Mouse (Mus musculus) retina, embryonic 14.5 days (tissue): ENCODE results near the gene Klk6.
A peak's percentile ranks its signal among the peaks of the same experiment; 100 is the strongest.

Experiments used
- DNase-seq: peaks from one replicate; pipeline ENCODE4 v3.0.0-alpha.2; 2015; ENCODE audit warnings: low spot score

The Klk6 gene

DNA sequence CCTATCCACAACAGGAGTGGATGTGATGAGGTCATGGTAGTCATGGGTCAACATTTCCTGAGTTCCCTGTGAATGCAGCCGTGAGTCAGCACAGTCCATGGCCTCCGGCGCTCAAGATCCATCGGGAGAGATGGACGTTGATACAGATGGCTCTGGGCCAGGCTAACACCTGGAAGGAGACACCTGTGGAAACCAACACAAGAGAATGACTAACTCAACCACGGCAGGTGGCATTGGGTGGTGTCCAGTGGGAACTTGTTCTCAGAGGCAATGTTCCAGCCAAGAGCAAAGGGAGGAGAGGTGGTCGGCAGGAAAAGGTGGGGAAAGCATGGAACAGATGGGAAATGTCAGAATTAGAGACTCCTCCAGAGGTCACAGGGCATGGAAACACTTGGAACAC, 2.7 kb upstream of the Klk6 start:
- no peak for DNase-seq

- no peak for DNase-seq
Measured at GRCm38 (mm10) chr7:43826056-43826455, 1.8 kb downstream of the Klk6 start.

GRCm38 (mm10) chr7:43827706-43828105, 3.4 kb downstream of the Klk6 start:
- DNase-seq = no peak

GRCm38 (mm10) chr7:43829006-43829405, 4.7 kb downstream of the Klk6 start:
- DNase-seq = no peak

DNA sequence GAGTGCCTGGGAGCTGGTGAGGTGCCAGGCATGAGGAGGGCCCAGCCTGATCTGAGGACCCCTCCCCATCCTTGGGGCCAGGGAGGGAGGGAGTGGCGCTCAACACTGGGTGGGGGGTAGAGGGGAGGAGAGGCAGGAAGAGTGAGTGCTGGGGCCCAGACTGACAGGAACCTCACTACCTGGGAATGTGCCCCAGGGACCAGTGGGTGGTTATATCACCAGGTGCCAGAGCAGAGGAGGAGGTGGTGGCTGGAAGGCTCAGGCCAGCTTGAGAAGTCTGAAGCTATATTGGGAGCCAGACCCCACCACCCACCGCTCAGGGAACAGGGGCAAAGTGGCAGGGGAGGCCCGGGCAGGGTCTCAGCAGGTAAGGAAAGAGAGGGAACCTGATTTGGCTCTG, 17.4 kb downstream of the Klk6 start, which contains the start of gene Klk5:
Gene Klk5, plus strand, starts transcription at position 271 of the 400 bp plus-strand sequence.
- no peak for DNase-seq

GRCm38 (mm10) chr7:43843801-43844200, 19.5 kb downstream of the Klk6 start:
- DNase-seq = no peak

- no peak for DNase-seq
Measured at GRCm38 (mm10) chr7:43851616-43852015, 27.3 kb downstream of the Klk6 start.

GRCm38 (mm10) chr7:43854642-43855380, 30.5 kb downstream of the Klk6 start:
- DNase-seq = no peak

DNA sequence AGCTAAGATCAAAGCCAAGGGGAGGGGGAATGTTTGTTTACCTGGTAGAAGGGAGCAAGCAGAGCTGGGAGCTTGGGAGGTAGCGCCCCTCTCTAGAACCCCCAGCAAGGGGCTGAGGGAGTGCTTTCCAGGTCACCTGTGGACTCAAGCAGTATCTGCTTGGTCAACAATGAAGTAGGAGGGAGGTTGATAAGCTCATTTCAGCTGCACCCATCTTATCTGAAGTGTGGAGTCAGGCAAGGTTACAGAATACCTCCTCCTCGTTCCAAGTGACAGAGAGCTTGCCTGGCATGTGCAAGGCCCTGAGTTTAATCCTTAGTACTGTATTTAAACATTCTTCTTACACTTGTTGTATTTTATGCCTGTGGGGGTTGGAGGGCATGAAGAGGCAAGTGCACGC, 31.4 kb downstream of the Klk6 start:
- DNase-seq = no peak

- DNase-seq = no peak
Measured at GRCm38 (mm10) chr7:43856307-43856706, 32.0 kb downstream of the Klk6 start.

GRCm38 (mm10) chr7:43857501-43857900, 33.2 kb downstream of the Klk6 start:
- DNase-seq = no peak

DNA sequence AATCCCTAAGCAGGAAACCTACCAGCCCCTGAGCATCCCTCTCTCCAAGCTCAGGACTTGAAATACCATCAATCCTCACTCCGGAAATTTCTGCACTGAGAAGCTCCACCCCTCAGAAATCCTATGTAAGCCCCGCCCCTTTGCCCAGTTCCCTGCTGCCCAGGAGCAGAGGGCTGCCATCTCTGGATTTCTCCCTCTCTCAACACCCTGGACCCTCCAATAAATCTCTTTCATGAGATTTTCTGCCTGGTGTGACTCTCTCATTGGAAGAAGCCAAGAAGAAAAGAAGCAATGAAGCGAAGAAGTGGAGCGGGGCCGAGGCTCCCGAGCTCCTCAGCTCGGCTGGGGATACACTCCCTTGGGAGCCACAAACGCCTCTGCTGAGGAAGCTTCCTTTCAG, 36.1 kb downstream of the Klk6 start:
- peak; percentile 41 for DNase-seq

DNA sequence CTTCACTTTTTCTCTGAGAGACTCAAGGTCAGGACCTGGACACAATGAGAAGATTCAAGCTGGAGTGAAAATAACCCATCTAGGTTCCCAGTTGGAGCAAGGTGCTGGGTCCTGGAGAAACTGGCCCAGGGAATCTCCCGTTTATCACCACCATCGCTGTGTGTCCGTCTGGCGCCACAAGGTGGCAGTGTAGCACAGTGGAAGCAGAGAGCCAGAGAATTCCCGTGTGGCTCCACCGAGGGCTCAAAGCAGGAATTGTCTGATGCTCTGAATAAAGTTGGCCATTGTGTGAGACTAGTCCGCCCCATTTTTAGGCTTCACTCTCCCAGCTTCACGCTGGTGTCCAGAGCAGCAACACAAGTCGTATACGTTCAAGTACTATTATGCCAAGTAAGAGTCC, 48.9 kb downstream of the Klk6 start:
- peak; percentile 83 for DNase-seq

DNA sequence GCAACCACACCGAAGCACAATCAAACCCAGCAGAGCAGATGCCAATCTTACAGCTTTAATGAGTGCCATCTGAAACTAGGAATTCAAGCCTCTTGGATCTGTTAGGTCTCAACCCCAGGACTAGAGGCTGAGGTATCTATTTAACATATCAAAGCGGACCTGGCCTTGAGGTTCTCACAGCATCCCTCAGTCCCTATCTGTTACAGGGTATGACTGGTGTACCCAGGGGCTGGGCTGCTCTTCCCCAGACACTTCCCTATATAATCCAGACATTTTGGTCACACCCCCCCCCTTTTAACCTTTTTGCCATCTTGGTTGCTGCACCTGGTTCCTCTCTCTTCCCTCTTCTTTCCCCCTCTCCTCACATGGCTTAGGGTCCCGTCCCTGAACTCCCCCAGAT, 49.4 kb downstream of the Klk6 start:
- no peak for DNase-seq

DNA sequence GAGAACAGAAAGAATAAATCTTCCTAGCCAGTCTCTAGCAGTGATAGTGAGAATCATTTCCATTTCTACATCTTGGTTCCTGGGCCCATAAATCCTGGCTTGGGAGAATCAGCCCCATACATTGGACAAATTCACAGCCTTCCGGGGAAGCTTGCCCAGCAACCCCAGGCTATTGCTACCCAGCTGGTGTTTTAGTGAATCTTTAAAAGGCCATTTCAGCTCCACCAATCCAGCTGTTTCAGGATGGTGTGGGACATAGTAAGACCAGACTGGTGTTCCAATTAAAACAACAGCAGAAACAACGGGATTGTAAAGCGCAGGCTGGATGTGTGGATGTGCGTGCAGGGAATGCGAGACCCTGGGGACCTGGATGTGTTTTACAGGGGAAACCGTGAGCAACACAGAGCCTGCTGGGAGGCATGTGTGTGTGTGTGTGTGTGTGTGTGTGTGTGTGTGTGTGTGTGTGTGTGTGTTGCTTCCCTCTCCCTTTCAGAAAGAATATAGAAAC, 50.6 kb downstream of the Klk6 start:
- no peak for DNase-seq

DNA sequence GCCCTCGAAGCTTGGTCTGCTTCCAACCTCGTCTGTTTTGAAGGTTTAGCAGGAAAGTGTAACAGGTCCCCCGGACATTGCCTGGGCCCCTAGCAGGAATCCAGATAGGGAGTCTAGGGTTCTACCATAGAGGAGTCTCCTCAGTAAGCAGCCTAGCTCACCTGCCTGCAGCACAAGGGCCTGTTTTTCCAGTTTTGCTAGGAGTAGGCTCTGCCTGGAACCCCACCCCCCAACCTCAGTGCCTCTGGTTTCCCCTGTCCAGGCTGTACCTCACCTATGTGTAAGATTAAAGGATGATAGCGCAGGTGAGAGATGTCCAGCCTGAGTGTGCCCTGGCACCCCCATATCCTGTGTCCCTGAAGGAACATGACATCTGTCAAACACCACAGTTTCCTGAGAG, 52.1 kb downstream of the Klk6 start:
- no peak for DNase-seq

GRCm38 (mm10) chr7:43878281-43878680, 54.0 kb downstream of the Klk6 start:
- DNase-seq = no peak

DNA sequence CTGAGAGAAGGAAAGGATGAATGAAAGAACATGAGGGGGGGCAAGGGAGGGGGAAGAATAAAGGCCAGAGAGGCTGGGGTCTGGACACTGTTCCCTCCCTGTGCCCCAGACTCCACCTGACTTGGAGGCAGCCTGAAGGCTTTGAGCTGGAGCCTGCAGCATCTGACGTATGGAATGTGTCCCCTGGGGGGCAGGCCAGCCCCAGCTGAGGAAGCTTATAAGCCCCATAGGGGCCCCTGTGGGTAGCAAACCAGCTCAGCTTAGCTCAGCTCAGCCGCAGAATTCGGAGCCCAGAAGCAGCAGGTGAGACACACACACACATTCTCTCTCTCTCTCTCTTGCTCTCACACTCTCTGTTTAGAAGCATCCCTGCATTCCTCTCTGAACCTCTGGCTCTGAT, 56.6 kb downstream of the Klk6 start, which contains the start of gene Klk4:
Gene Klk4, plus strand, starts transcription at position 249 of the 400 bp plus-strand sequence.
- no peak for DNase-seq
